Mouse (Mus musculus): Measurements from ENCODE around the gene Atg14. TPM values are rescaled to one million over a fixed set of nuclear protein-coding genes. Genes with fewer than 3 reads are reported as not detected.

Atg14 gene
- polyA plus RNA-seq, 1 experiment from 2014 or later: 13.3 TPM

DNA sequence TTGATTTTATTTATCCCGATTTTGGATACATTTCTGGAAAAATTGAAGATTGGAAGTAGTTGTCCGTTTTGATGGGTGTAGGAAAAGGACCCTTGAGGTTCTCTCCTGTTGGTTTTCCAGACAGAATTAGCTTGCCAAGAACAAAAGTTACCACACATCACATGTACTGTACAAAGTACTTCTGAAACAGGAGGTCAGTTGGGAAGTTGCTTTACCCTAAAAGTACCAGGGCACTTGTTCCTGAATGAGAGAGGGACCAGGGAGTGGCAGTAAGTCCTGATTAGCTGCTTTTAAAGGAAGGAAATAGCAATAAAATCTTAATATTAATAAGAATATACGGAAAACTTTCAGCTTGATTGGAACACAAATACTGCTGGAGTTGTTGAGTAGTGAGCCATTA lies 73.3 kb downstream of the Atg14 start:
- H3K4me2 ChIP-seq: no peak overlapping the region
- DNase-seq (no peak), ATAC-seq (ENCODE audit: insufficient read depth) (no peak)
- H3K36me3 ChIP-seq (ENCODE audit: insufficient read depth): no peaks in the 10 kb centered on the region
- H3K27ac ChIP-seq (ENCODE audit: low read depth): no peak overlapping the region
- no peak overlapping the region for H3K9ac ChIP-seq
- H3K4me1 ChIP-seq (ENCODE audit: insufficient read depth): no peaks in the 10 kb centered on the region
- H3K9me3 ChIP-seq (ENCODE audit: low read depth, low read length): no peaks in the 10 kb centered on the region
- H3K27me3 ChIP-seq (ENCODE audit: insufficient read depth, low read length): no peaks in the 10 kb centered on the region
- TF ChIP-seq CTCF (IDR thresholded peaks at IDR 0.05; ENCODE audit: low read depth): no peak
- H3K4me3 ChIP-seq (ENCODE audit: low read depth, low read length): no peak overlapping the region
- 68% methylated on average over 3 of the region's 3 CpGs for WGBS

DNA sequence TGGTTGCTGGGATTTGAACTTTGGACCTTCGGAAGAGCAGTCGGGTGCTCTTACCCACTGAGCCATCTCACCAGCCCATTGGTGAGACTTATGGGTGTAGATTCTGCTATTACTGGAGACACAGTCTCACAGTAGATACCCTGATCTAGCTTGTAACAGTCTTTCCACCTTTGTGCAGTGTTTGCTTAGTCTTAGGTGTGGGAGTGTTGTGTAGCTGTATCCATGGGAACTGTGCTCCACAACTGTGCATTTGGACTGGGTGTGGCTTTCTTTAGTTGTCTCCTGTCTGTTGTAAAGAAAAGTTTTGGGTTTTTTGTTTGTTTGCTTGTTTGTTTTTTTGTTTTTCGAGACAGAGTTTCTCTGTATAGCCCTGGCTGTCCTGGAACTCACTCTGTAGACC lies 74.5 kb downstream of the Atg14 start:
- no peak for ATAC-seq (ENCODE audit: insufficient read depth)

DNA sequence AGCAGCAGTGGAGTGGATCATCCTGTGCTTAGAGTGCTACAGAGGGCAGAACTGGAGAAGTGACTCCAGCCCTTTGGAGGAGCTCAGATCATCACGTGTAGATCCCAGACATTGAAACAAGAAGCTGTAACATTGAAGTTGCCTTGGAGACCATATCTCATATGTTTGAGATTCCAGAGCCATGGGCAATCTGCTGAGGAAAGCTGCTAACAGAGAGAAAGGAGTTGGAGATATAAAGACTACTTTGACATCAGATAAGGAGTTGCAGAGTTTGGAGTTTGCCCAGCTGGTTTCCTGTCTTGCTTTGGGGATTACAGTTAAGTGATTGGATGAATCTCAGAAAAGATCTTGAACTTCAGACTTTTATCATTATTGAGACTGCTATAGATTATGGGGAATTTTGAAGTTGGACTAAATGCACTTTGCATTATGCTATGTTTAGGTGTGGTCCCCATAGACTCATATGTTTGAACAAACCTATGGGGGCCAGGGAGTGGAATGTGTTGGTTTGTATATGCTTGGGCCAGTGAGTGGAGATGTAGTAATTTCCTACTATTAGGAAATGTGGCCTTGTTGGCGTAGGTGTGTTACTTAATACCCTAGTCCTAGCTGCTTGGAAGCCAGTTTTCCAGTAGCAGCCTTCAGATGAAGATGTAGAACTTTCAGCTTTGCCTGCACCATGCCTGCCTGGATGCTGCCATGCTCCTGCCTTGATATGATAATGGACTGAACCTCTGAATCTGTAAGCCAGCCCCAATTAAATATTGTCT lies 76.7 kb downstream of the Atg14 start:
- DNase-seq (no peak), ATAC-seq (ENCODE audit: insufficient read depth) (no peak)
- no peaks in the 10 kb centered on the region for H3K36me3 ChIP-seq (ENCODE audit: insufficient read depth)
- H3K27me3 ChIP-seq (ENCODE audit: insufficient read depth, low read length): no peaks in the 10 kb centered on the region
- no peak overlapping the region for H3K4me3 ChIP-seq (ENCODE audit: low read depth, low read length)
- no peak for TF ChIP-seq CTCF (IDR thresholded peaks at IDR 0.05; ENCODE audit: low read depth)
- no peak overlapping the region for H3K4me2 ChIP-seq
- H3K27ac ChIP-seq (ENCODE audit: low read depth): no peak overlapping the region
- 78% methylated on average over 2 of the region's 2 CpGs for WGBS
- H3K9ac ChIP-seq: no peak overlapping the region
- H3K4me1 ChIP-seq (ENCODE audit: insufficient read depth): no peaks in the 10 kb centered on the region; the same call in 1 of the 2 replicates
- no peaks in the 10 kb centered on the region for H3K9me3 ChIP-seq (ENCODE audit: low read depth, low read length)

More for the DNA sequence above, 74.5 kb downstream of the Atg14 start:
- H3K4me1 ChIP-seq (ENCODE audit: insufficient read depth): no peaks in the 10 kb centered on the region
- no peaks in the 10 kb centered on the region for H3K27me3 ChIP-seq (ENCODE audit: insufficient read depth, low read length)
- H3K27ac ChIP-seq (ENCODE audit: low read depth): no peak overlapping the region
- no peak for DNase-seq
- H3K9me3 ChIP-seq (ENCODE audit: low read depth, low read length): no peaks in the 10 kb centered on the region
- H3K4me2 ChIP-seq: no peak overlapping the region
- 90% methylated on average over 3 of the region's 3 CpGs for WGBS
- H3K36me3 ChIP-seq (ENCODE audit: insufficient read depth): no peaks in the 10 kb centered on the region
- H3K4me3 ChIP-seq (ENCODE audit: low read depth, low read length): no peak overlapping the region
- no peak for TF ChIP-seq CTCF (IDR thresholded peaks at IDR 0.05; ENCODE audit: low read depth)
- no peak overlapping the region for H3K9ac ChIP-seq

Other genes with a start within 250 kb of the Atg14 start
- 8.1 and 13.6 TPM in 2 replicates for gene Lgals3, start 202.9 kb downstream of the Atg14 start, polyA plus RNA-seq (2014; fragmentation: Nextera tagmentation; extraction: Ambion mirVana)
- 56.0 and 58.6 TPM in 2 replicates for gene Dlgap5, start 152.2 kb downstream of the Atg14 start, polyA plus RNA-seq (2014; fragmentation: Nextera tagmentation; extraction: Ambion mirVana)
- 19.5 and 23.5 TPM in 2 replicates for gene Fbxo34, start 120.2 kb downstream of the Atg14 start, polyA plus RNA-seq (2014; fragmentation: Nextera tagmentation; extraction: Ambion mirVana)
- 68.7 and 72.6 TPM in 2 replicates for gene Ktn1, start 77.8 kb upstream of the Atg14 start, polyA plus RNA-seq (2014; fragmentation: Nextera tagmentation; extraction: Ambion mirVana)